Mouse (Mus musculus) embryonic fibroblast, embryonic 13.5 days (primary cell): ENCODE measurements around the gene Sfn.

ENCODE experiments used
- CTCF ChIP-seq: IDR thresholded peaks from 2 replicates; pipeline ENCODE4 v1.5.1; 2011; ENCODE audit warnings: mild to moderate bottlenecking, control low read depth, low read length, moderate library complexity, borderline replicate concordance; ENCODE audit not compliant: insufficient read depth
- POLR2A ChIP-seq: IDR thresholded peaks from 2 replicates; pipeline ENCODE4 v1.6.1; 2011; ENCODE audit warnings: low read depth, mild to moderate bottlenecking, control low read depth, low read length, moderate library complexity

DNA sequence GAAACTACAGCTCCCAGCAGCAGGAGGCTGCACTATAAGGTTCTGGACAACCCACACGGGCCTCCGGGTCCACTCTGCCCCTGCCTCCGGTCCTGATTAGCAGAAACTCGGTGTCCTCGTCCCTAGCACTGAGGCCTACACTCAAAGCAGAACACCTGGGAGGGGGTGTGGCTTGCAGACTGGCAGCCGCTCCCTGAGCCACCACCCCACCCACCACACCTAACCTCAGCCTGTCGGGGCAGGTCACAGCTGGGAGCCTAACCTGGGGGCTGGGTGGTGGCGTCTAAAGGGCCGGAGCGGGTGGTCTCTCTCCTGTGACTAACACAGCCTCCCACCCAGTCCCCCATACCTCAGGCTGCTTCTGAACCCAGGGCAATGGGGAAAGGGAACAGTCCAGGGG is 5.3 kb upstream of the Sfn start:
- TF ChIP-seq CTCF (no peak), POLR2A (no peak)
